Mouse (Mus musculus) hindbrain, embryonic 12.5 days (tissue): ENCODE measurements at regions not wholly inside any gene's neighbourhood (a gene's known extent, or its start where the extent isn't known, plus 50 kb on each side); places are given as distances from the start of the nearest gene placed in this dataset.

Experiments used
- ATAC-seq: fragments of 200-750 bp; cut with Nextera tagmentation; 2 replicates; pipeline ENCODE4 v1.8.0; 2017; ENCODE audit warnings: moderate TSS enrichment; ENCODE audit not compliant: low FRiP score
- H3K27ac ChIP-seq: fragments of 300-500 bp; sonication (generic); 2 replicates; pipeline ENCODE4 v1.5.1; 2016; ENCODE audit warnings: mild to moderate bottlenecking
- H3K27me3 ChIP-seq: fragments of 300-500 bp; sonication (generic); 2 replicates; pipeline ENCODE4 v1.6.1; 2016; ENCODE audit warnings: mild to moderate bottlenecking
- H3K36me3 ChIP-seq: fragments of 300-500 bp; sonication (generic); 2 replicates; pipeline ENCODE4 v1.6.1; 2016; ENCODE audit warnings: mild to moderate bottlenecking
- H3K4me1 ChIP-seq: fragments of 300-500 bp; sonication (generic); 2 replicates; pipeline ENCODE4 v1.6.1; 2016
- H3K4me2 ChIP-seq: fragments of 300-500 bp; sonication (generic); replicated peaks from 2 replicates; pipeline ENCODE4 v1.6.1; 2016; ENCODE audit warnings: mild to moderate bottlenecking
- H3K4me3 ChIP-seq: fragments of 300-500 bp; sonication (generic); 2 replicates; pipeline ENCODE4 v1.5.1; 2016; ENCODE audit warnings: mild to moderate bottlenecking
- H3K9ac ChIP-seq: fragments of 300-500 bp; sonication (generic); 2 replicates; pipeline ENCODE4 v1.6.1; 2016; ENCODE audit warnings: mild to moderate bottlenecking, moderate library complexity
- H3K9me3 ChIP-seq: fragments of 300-500 bp; sonication (generic); replicated peaks from 2 replicates; pipeline ENCODE4 v1.6.1; 2016; ENCODE audit warnings: mild to moderate bottlenecking
- WGBS: fragments of 180-500 bp; shearing (Covaris S2); methylation state at CpG from one replicate; pipeline ENCODE4 v1.1.7; 2016; 5-methylcytosine and 5-hydroxymethylcytosine counted together

DNA sequence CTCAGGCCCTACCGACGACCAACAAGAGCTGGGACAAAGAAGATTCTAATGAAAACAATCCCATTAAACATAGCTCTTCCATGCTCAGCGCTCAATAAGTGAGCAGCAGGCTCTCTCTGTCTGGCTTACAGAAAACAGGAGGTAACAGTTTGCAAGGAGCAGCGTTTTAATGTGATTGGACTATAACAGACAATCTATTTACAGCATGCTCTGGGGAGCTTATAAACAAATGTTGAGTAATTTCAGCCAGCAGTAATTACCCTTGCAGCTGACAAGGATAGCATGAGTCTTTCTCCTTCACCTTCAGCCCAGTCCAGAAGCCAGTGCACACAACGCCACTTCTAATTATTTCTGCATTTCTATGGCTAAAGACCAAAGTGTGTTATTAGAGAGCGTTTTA is 245.6 kb downstream of the Fign start:
- no peak overlapping the region for H3K9ac ChIP-seq
- H3K9me3 ChIP-seq, result no peaks in the 10 kb centered on the region
- H3K27ac ChIP-seq, result no peak overlapping the region
- H3K36me3 ChIP-seq, result no peaks in the 10 kb centered on the region
- WGBS, result 51% methylated on average over 6 of the region's 6 CpGs
- ATAC-seq, result peak; percentile 71
- no peaks in the 10 kb centered on the region for H3K27me3 ChIP-seq
- no peak overlapping the region for H3K4me2 ChIP-seq
- H3K4me1 ChIP-seq, result peaks cover 16% of the 10 kb centered on the region
- no peak overlapping the region for H3K4me3 ChIP-seq

GRCm38 (mm10) chr2:63850033-63850432 is 247.8 kb downstream of the Fign start:
- 0 out of 2 replicates have a peak, but pooled peaks have one; percentile 11 for ATAC-seq
- Histone ChIP-seq H3K4me1 (peaks cover 14% of the 10 kb centered on the region), H3K9me3 (no peaks in the 10 kb centered on the region), H3K4me2 (no peak overlapping the region), H3K4me3 (no peak overlapping the region), H3K9ac (no peak overlapping the region), H3K36me3 (no peaks in the 10 kb centered on the region), H3K27ac (no peak overlapping the region; the same call in 1 of the 2 replicates), H3K27me3 (no peaks in the 10 kb centered on the region)
- 73% methylated on average over 5 of the region's 5 CpGs for WGBS

DNA sequence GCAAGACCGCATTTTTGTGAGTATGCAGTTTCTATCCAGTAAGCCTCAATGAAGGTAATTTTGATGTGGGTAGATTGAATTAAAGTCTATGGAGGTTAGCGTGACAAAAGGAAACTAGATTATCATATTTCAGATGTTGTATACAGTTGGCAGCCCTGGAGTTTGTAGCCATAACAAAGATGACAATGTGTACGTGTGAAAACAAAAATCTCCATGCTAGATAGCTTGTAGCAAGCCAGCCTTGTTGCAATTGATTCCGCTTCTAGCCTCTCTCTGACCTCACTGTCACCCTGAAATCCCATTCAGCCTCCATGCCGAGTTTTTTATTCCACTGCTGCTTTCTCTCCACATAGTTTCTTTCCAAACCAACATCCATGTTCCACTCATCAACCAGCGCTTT is 248.4 kb downstream of the Fign start:
- no peak for ATAC-seq
- no peaks in the 10 kb centered on the region for H3K36me3 ChIP-seq
- H3K9ac ChIP-seq, result no peak overlapping the region
- no peak overlapping the region for H3K4me2 ChIP-seq
- H3K4me1 ChIP-seq, result peaks cover 14% of the 10 kb centered on the region
- no peak overlapping the region for H3K4me3 ChIP-seq
- H3K27ac ChIP-seq, result no peak overlapping the region; the same call in 1 of the 2 replicates
- 77% methylated on average over 6 of the region's 6 CpGs for WGBS
- no peaks in the 10 kb centered on the region for H3K9me3 ChIP-seq
- H3K27me3 ChIP-seq, result no peaks in the 10 kb centered on the region

DNA sequence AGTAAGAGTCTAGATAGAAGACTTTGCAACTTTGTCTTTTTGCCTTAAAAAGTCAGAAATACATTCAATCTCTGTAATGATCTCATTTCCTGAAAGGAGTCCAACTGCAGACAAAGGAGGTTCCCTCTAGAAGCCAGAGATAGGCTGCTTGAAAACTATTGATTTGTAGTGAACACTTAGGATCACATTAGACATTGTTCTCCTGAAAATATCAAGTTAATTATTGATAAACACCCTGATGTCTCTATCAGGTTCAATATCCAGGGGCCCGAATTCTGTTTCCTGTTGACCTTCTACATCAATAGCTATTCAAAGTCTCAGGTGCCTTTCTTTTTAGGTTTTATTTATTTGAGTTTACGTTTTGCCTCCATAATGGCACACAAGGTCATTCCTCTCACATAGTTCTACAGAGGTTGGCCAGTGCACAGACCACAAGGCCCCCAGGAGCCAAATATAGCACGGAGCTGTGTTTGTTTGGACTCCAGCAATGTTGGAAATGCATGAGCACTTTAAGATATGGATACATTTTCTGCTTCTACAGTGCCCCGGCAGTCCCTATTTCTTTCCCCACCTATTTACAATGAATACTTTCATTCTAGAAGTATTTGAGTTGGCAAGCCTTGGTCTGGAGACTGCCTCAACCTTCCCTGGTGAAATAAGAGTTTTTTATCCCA is 265.7 kb downstream of the Fign start:
- H3K36me3 ChIP-seq, result no peaks in the 10 kb centered on the region
- H3K4me3 ChIP-seq, result no peak overlapping the region
- H3K27me3 ChIP-seq, result no peaks in the 10 kb centered on the region
- no peak for ATAC-seq
- no peak overlapping the region for H3K27ac ChIP-seq
- H3K9me3 ChIP-seq, result no peaks in the 10 kb centered on the region
- WGBS, result 79% methylated on average over 4 of the region's 4 CpGs
- H3K4me1 ChIP-seq, result 0 out of 2 replicates have a peak, but pooled peaks cover 3% of the 10 kb centered on the region
- no peak overlapping the region for H3K9ac ChIP-seq
- H3K4me2 ChIP-seq, result no peak overlapping the region

DNA sequence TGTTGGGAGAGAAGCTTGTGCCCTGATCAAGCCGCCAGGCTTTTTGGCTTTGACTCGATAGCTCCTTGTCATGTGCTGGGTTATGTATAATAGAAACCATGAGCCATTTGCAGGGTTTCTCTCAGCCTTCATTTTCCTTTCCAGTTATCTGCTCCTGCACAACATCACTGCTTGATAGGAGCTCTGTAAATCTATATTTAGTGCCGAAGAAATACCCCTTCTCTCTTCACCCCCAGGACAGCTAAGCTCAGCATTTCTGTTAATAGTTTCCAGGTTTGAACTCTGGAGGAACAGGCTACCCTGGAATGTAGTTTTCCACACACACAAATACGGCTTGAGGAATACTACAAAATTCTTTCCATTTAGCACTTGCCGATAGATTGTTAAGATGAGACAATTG is 267.4 kb downstream of the Fign start:
- no peak overlapping the region for H3K27ac ChIP-seq
- ATAC-seq, result no peak
- H3K4me3 ChIP-seq, result no peak overlapping the region
- H3K9me3 ChIP-seq, result no peaks in the 10 kb centered on the region
- H3K27me3 ChIP-seq, result no peaks in the 10 kb centered on the region
- 79% methylated on average over 5 of the region's 5 CpGs for WGBS
- H3K4me1 ChIP-seq, result 0 out of 2 replicates have a peak, but pooled peaks cover 3% of the 10 kb centered on the region
- no peak overlapping the region for H3K9ac ChIP-seq
- no peaks in the 10 kb centered on the region for H3K36me3 ChIP-seq
- no peak overlapping the region for H3K4me2 ChIP-seq

DNA sequence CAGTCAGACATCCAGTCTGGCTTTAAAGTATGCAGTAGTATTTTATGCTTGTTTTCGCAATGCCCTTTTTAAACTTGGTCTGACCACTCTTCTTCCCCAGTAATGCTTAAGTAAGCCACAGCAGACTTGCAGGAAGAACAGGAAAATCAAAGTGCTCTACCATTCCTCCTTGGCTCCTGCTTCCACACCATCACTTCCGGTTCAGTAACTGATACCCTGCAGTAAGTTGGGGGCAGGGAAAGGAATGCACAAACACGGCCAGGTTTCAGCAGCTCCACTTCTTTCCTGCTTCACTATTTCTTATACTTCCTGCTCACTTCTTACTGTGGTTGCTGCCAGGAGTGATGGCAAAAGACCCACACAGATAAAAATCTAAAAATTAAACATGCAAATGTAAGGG is 269.2 kb downstream of the Fign start:
- H3K27me3 ChIP-seq, result no peaks in the 10 kb centered on the region
- H3K36me3 ChIP-seq, result no peaks in the 10 kb centered on the region
- H3K27ac ChIP-seq, result no peak overlapping the region
- no peak for ATAC-seq
- H3K4me2 ChIP-seq, result no peak overlapping the region
- 61% methylated on average over 3 of the region's 3 CpGs for WGBS
- no peaks in the 10 kb centered on the region for H3K9me3 ChIP-seq
- no peak overlapping the region for H3K9ac ChIP-seq
- H3K4me1 ChIP-seq, result 0 out of 2 replicates have a peak, but pooled peaks cover 3% of the 10 kb centered on the region
- H3K4me3 ChIP-seq, result no peak overlapping the region

- H3K4me3 ChIP-seq, result no peak overlapping the region
- ATAC-seq, result peak; percentile 64
- peaks cover 4% of the 10 kb centered on the region; the same call in 1 of the 2 replicates for H3K4me1 ChIP-seq
- H3K27me3 ChIP-seq, result no peaks in the 10 kb centered on the region
- H3K36me3 ChIP-seq, result no peaks in the 10 kb centered on the region
- WGBS, result 23% methylated on average over 8 of the region's 8 CpGs
- no peak overlapping the region; the same call in 1 of the 2 replicates for H3K4me2 ChIP-seq
- 0 out of 2 replicates have a peak overlapping the region, but pooled peaks have one; percentile 24 for H3K27ac ChIP-seq
- H3K9ac ChIP-seq, result no peak overlapping the region
- no peaks in the 10 kb centered on the region for H3K9me3 ChIP-seq
These were observed 278.4 kb downstream of the Fign start for GRCm38 (mm10) chr2:63819440-63819839.
